Mouse (Mus musculus) limb, embryonic 14.5 days (tissue): ENCODE results near the gene Aak1. TPM values are rescaled to one million over a fixed set of nuclear protein-coding genes. Genes with fewer than 3 reads are reported as not detected.

Source experiments
- ATAC-seq: fragments of 200-750 bp; cut with Nextera tagmentation; 2 replicates; pipeline ENCODE4 v1.8.0; 2017; ENCODE audit warnings: low read depth, moderate number of reproducible peaks, moderate TSS enrichment; ENCODE audit not compliant: low FRiP score
- DNase-seq: peaks from one replicate; pipeline ENCODE4 v3.0.0-alpha.2; 2015; ENCODE audit warnings: low spot score
- H3K27ac ChIP-seq: fragments of 300-500 bp; sonication (generic); replicated peaks from 2 replicates; pipeline ENCODE4 v1.5.1; 2014; ENCODE audit warnings: low read depth, mild to moderate bottlenecking, low read length, moderate library complexity, mixed read lengths
- H3K27me3 ChIP-seq: fragments of 300-500 bp; sonication (generic); 2 replicates; pipeline ENCODE4 v1.6.1; 2014; ENCODE audit warnings: low read length, mixed read lengths; ENCODE audit not compliant: control insufficient read depth, insufficient read depth
- H3K36me3 ChIP-seq: fragments of 300-500 bp; sonication (generic); 2 replicates; pipeline ENCODE4 v1.6.1; 2014; ENCODE audit warnings: mild to moderate bottlenecking, low read length, moderate library complexity, mixed read lengths; ENCODE audit not compliant: control insufficient read depth, insufficient read depth
- H3K4me1 ChIP-seq: fragments of 300-500 bp; sonication (generic); 2 replicates; pipeline ENCODE4 v1.6.1; 2014; ENCODE audit warnings: antibody characterized with exemption, low read length, mixed read lengths; ENCODE audit not compliant: control insufficient read depth, insufficient read depth
- H3K4me2 ChIP-seq: fragments of 300-500 bp; sonication (generic); replicated peaks from 2 replicates; pipeline ENCODE4 v1.6.1; 2014; ENCODE audit warnings: low read depth, mild to moderate bottlenecking, low read length, moderate library complexity; ENCODE audit not compliant: severe bottlenecking
- H3K4me3 ChIP-seq: fragments of 300-500 bp; sonication (generic); replicated peaks from 2 replicates; pipeline ENCODE4 v1.5.1; 2014; ENCODE audit warnings: low read length
- H3K9ac ChIP-seq: fragments of 300-500 bp; sonication (generic); 2 replicates; pipeline ENCODE4 v1.6.1; 2014; ENCODE audit warnings: mild to moderate bottlenecking, low read depth, low read length, moderate library complexity; ENCODE audit not compliant: severe bottlenecking
- H3K9me3 ChIP-seq: fragments of 300-500 bp; sonication (generic); 2 replicates; pipeline ENCODE4 v1.6.1; 2016; ENCODE audit warnings: low read length; ENCODE audit not compliant: control insufficient read depth
- POLR2A ChIP-seq: fragments of 200-500 bp; IDR thresholded peaks from 2 replicates; pipeline ENCODE4 v1.8.0; 2012; ENCODE audit warnings: inconsistent platforms, mild to moderate bottlenecking, moderate library complexity, borderline replicate concordance; ENCODE audit not compliant: insufficient read depth, insufficient read length; ENCODE audit errors: extremely low read depth
- WGBS: fragments of 180-500 bp; shearing (Covaris S2); extraction: QIAGEN DNeasy Blood & Tissue Kit; methylation state at CpG from one replicate; pipeline ENCODE4 v1.1.7; 2014; 5-methylcytosine and 5-hydroxymethylcytosine counted together
- polyA plus RNA-seq, 2 experiments: library from polyadenylated mRNA; depleted of rRNA in 1 of 2; stranded (reverse) in 1 of 2; unstranded in 1 of 2; fragments of >200 nt; fragmentation: Nextera tagmentation in 1 of 2; extraction: Ambion mirVana in 1 of 2; gene quantifications; 2 replicates each; pipeline versions ENCODE4 v1.2.1 to v1.2.3; 2012 to 2014

The Aak1 gene
- polyA plus RNA-seq, 2 experiments: 19.8 to 24.7 TPM

- no peak overlapping the region for H3K27ac ChIP-seq
- no peak for DNase-seq
- H3K4me3 ChIP-seq: no peak overlapping the region
- no peak for ATAC-seq
- TF ChIP-seq POLR2A: no peak
- peaks cover 16% of the 10 kb centered on the region for H3K4me1 ChIP-seq
- H3K36me3 ChIP-seq: peaks cover 7% of the 10 kb centered on the region; the same call in 1 of the 2 replicates
- no peaks in the 10 kb centered on the region for H3K27me3 ChIP-seq
- H3K4me2 ChIP-seq: no peak overlapping the region
- WGBS: 79% methylated on average over 6 of the region's 6 CpGs
- no peak overlapping the region for H3K9ac ChIP-seq
- no peaks in the 10 kb centered on the region for H3K9me3 ChIP-seq
Observed at GRCm38 (mm10) chr6:86884746-86885145, 35.4 kb downstream of the Aak1 start.

GRCm38 (mm10) chr6:86885816-86886529 is 36.7 kb downstream of the Aak1 start:
- Histone ChIP-seq H3K4me3 (no peak overlapping the region), H3K9ac (no peak overlapping the region; the same call in 1 of the 2 replicates), H3K36me3 (peaks cover 5% of the 10 kb centered on the region; the same call in 1 of the 2 replicates), H3K27ac (0 out of 2 replicates have a peak overlapping the region, but pooled peaks have one; percentile 39), H3K4me2 (no peak overlapping the region), H3K27me3 (no peaks in the 10 kb centered on the region), H3K9me3 (no peaks in the 10 kb centered on the region), H3K4me1 (peaks cover 16% of the 10 kb centered on the region)
- no peak for TF ChIP-seq POLR2A
- WGBS: 53% methylated on average over 6 of the region's 6 CpGs
- ATAC-seq (peak; percentile 37; the same call in 1 of the 2 replicates), DNase-seq (peak; percentile 8)

- Histone ChIP-seq H3K4me3 (no peak overlapping the region), H3K27ac (no peak overlapping the region), H3K4me2 (no peak overlapping the region), H3K9me3 (no peaks in the 10 kb centered on the region), H3K27me3 (no peaks in the 10 kb centered on the region), H3K36me3 (peaks cover 5% of the 10 kb centered on the region; the same call in 1 of the 2 replicates), H3K4me1 (peaks cover 16% of the 10 kb centered on the region), H3K9ac (no peak overlapping the region)
- no peak for TF ChIP-seq POLR2A
- ATAC-seq (no peak), DNase-seq (no peak)
- 85% methylated on average over 4 of the region's 4 CpGs for WGBS
Observed at GRCm38 (mm10) chr6:86886803-86887202, 37.5 kb downstream of the Aak1 start.

GRCm38 (mm10) chr6:86897520-86897919 is 48.2 kb downstream of the Aak1 start:
- ATAC-seq (no peak), DNase-seq (no peak)
- H3K27me3 ChIP-seq: no peaks in the 10 kb centered on the region
- no peak overlapping the region for H3K27ac ChIP-seq
- no peak overlapping the region for H3K9ac ChIP-seq
- H3K9me3 ChIP-seq: no peaks in the 10 kb centered on the region
- no peak for TF ChIP-seq POLR2A
- no peaks in the 10 kb centered on the region for H3K4me1 ChIP-seq
- H3K4me2 ChIP-seq: no peak overlapping the region
- 91% methylated on average over 6 of the region's 6 CpGs for WGBS
- no peak overlapping the region for H3K4me3 ChIP-seq
- H3K36me3 ChIP-seq: no peaks in the 10 kb centered on the region; the same call in 1 of the 2 replicates

GRCm38 (mm10) chr6:86899053-86899452 is 49.7 kb downstream of the Aak1 start:
- no peak for TF ChIP-seq POLR2A
- Histone ChIP-seq H3K36me3 (no peaks in the 10 kb centered on the region), H3K4me1 (no peaks in the 10 kb centered on the region), H3K4me2 (no peak overlapping the region), H3K9ac (no peak overlapping the region), H3K9me3 (no peaks in the 10 kb centered on the region), H3K27me3 (no peaks in the 10 kb centered on the region), H3K4me3 (no peak overlapping the region), H3K27ac (no peak overlapping the region)
- WGBS: 45% methylated on average over 3 of the region's 3 CpGs
- DNase-seq: no peak
- no peak for ATAC-seq

GRCm38 (mm10) chr6:86899965-86900364 is 50.6 kb downstream of the Aak1 start:
- Histone ChIP-seq H3K36me3 (no peaks in the 10 kb centered on the region), H3K27me3 (no peaks in the 10 kb centered on the region), H3K4me3 (no peak overlapping the region), H3K4me1 (no peaks in the 10 kb centered on the region), H3K9me3 (no peaks in the 10 kb centered on the region), H3K27ac (no peak overlapping the region), H3K4me2 (no peak overlapping the region), H3K9ac (no peak overlapping the region)
- DNase-seq (no peak), ATAC-seq (no peak)
- TF ChIP-seq POLR2A: no peak
- WGBS: 83% methylated on average over 3 of the region's 3 CpGs
